11 mouse cellular contexts compared by ENCODE assay signal in genomic region chr13:23593051-23593770, GRCm38 (mm10). TPM values are rescaled to one million over a fixed set of nuclear protein-coding genes. Genes with fewer than 3 reads are reported as not detected.
DNase-seq lines count a peak whose midpoint lies in the region; ATAC-seq and TF ChIP-seq lines count a peak whose summit lies in the region.
"Had no signal": no experiment of that assay in that cellular context is flagged by ENCODE, and none has a peak within 500 bp of the region (broad histone marks: within the 10 kb centered on the region; RNA-seq: fewer than 3 reads in every experiment).

No protein-coding gene starts in this region.

- no peaks in the 10 kb centered on the region for H3K36me3 ChIP-seq in heart, embryonic 16.5 days (ENCODE audit: control insufficient read depth, insufficient read depth)
- H3K36me3 ChIP-seq in kidney, embryonic 15.5 days, result no peaks in the 10 kb centered on the region
- H3K36me3 ChIP-seq in liver, postnatal 0 days (replicated peaks; ENCODE audit: insufficient read depth, low read length), result no peaks in the 10 kb centered on the region

- DNase-seq in heart, postnatal 10 days, result no peak
- DNase-seq in MEL-GATA-1-ER (ENCODE audit: extremely low read depth, low read depth), result peak; percentile 59
- no peak for DNase-seq in liver, postnatal 0 days
- DNase-seq in left cerebral cortex, postnatal 25 days (ENCODE audit: low spot score in 2 of 2), result no peak
- DNase-seq in adrenal gland, adult 18-20 months (ENCODE audit: low spot score in 2 of 2), result no peak
- no peak for DNase-seq in spleen, postnatal 10 days (ENCODE audit: low spot score in 2 of 2)
- DNase-seq: adrenal gland, postnatal 25 days; gastrocnemius, postnatal 25 days had no signal

- no peak for TF ChIP-seq CTCF in liver, postnatal 0 days (IDR thresholded peaks at IDR 0.05; ENCODE audit: low read depth)

- 65% methylated on average over 5 of the region's 5 CpGs for WGBS in heart, embryonic 16.5 days
- 55% methylated on average over 5 of the region's 5 CpGs for WGBS in kidney, embryonic 15.5 days
- 19% methylated on average over 5 of the region's 5 CpGs for WGBS in liver, postnatal 0 days (ENCODE audit: insufficient replicate concordance)

- 0 out of 2 replicates have a peak, but pooled peaks cover 2% of the 10 kb centered on the region for H3K4me1 ChIP-seq in heart, embryonic 16.5 days (ENCODE audit: control insufficient read depth, insufficient read depth, low read length)
- H3K4me1 ChIP-seq in kidney, embryonic 15.5 days, result peaks cover 8% of the 10 kb centered on the region
- H3K4me1 ChIP-seq in liver, postnatal 0 days (ENCODE audit: insufficient read depth), result peaks cover 35% of the 10 kb centered on the region

- ATAC-seq in heart, embryonic 16.5 days (replicated peaks; ENCODE audit: extremely low read depth, insufficient read depth, low FRiP score), result no peak
- peak; percentile 54; the same call in 1 of the 2 replicates for ATAC-seq in kidney, embryonic 15.5 days (replicated peaks; ENCODE audit: low FRiP score)
- ATAC-seq in liver, postnatal 0 days, result no peak

- H3K4me3 ChIP-seq in heart, embryonic 16.5 days (ENCODE audit: low read length), result no peak overlapping the region
- no peak overlapping the region for H3K4me3 ChIP-seq in kidney, embryonic 15.5 days (replicated peaks)
- H3K4me3 ChIP-seq in liver, postnatal 0 days (ENCODE audit: low read depth, low read length), result no peak overlapping the region
- H3K4me3 ChIP-seq: left cerebral cortex, adult 2 months had no signal

- H3K9ac ChIP-seq in heart, embryonic 16.5 days (ENCODE audit: low read length), result no peak overlapping the region
- no peak overlapping the region for H3K9ac ChIP-seq in kidney, embryonic 15.5 days
- 0 out of 2 replicates have a peak overlapping the region, but pooled peaks have one; percentile 42 for H3K9ac ChIP-seq in liver, postnatal 0 days (replicated peaks)

- intact Hi-C loops in heart, postnatal 10 days (cut with DNase I), result loop anchor here (10.0 kb wide), 1 partner anchor 228 kb away; the partner anchor contains the start of gene Zfp322a
- intact Hi-C loops in left cerebral cortex, postnatal 25 days (cut with DNase I), result no loop called here

- no peak overlapping the region for H3K4me2 ChIP-seq in heart, embryonic 16.5 days (ENCODE audit: low read depth, low read length)
- H3K4me2 ChIP-seq in kidney, embryonic 15.5 days, result no peak overlapping the region
- peak overlapping the region; percentile 24 for H3K4me2 ChIP-seq in liver, postnatal 0 days (ENCODE audit: low read depth, low read length)

- no peaks in the 10 kb centered on the region for H3K27me3 ChIP-seq in heart, embryonic 16.5 days (ENCODE audit: control insufficient read depth, insufficient read depth, low read length)
- H3K27me3 ChIP-seq in kidney, embryonic 15.5 days, result no peaks in the 10 kb centered on the region
- no peaks in the 10 kb centered on the region for H3K27me3 ChIP-seq in liver, postnatal 0 days (ENCODE audit: insufficient read depth, low read length)

- no peak for TF ChIP-seq EP300 in liver, postnatal 0 days (IDR thresholded peaks at IDR 0.05; ENCODE audit: low read depth)

- H3K27ac ChIP-seq in heart, embryonic 16.5 days (ENCODE audit: low read length), result peak overlapping the region; percentile 80
- H3K27ac ChIP-seq in kidney, embryonic 15.5 days, result peak overlapping the region; percentile 88
- H3K27ac ChIP-seq in liver, postnatal 0 days (ENCODE audit: low read depth), result peak overlapping the region; percentile 78
- H3K27ac ChIP-seq: left cerebral cortex, adult 2 months had no signal

- no peaks in the 10 kb centered on the region for H3K9me3 ChIP-seq in heart, embryonic 16.5 days (replicated peaks; ENCODE audit: control insufficient read depth, low read length)
- no peaks in the 10 kb centered on the region for H3K9me3 ChIP-seq in kidney, embryonic 15.5 days (replicated peaks)
- H3K9me3 ChIP-seq in liver, postnatal 0 days (ENCODE audit: low read length), result no peaks in the 10 kb centered on the region

RNA-seq across cellular contexts. Expression of gene Hist1h4d, which starts 11.8 kb away (rescaled TPM):
- polyA plus RNA-seq in heart, embryonic 16.5 days (2015; fragmentation: Nextera tagmentation; extraction: Ambion mirVana), result 48.7 and 49.1 TPM in 2 replicates
- total RNA-seq in heart, postnatal 10 days (2021), result 100 to 1,000 TPM; 167 to 189 TPM
- 123 and 142 TPM in 2 replicates for polyA plus RNA-seq in kidney, embryonic 15.5 days (2015; fragmentation: Nextera tagmentation; extraction: Ambion mirVana)
- 89.1 and 94.3 TPM in 2 replicates for polyA plus RNA-seq in liver, postnatal 0 days (2015; fragmentation: Nextera tagmentation; extraction: Ambion mirVana)
- 100 to 1,000 TPM; 121 to 160 TPM for total RNA-seq in left cerebral cortex, postnatal 25 days (2021)
- 100 to 1,000 TPM; 125 to 153 TPM for total RNA-seq in adrenal gland, adult 18-20 months (2021)

RNA-seq across cellular contexts. Expression of gene Hist1h3d, which starts 17.6 kb away (rescaled TPM):
- polyA plus RNA-seq in heart, embryonic 16.5 days (2015; fragmentation: Nextera tagmentation; extraction: Ambion mirVana), result 1.4 and 1.8 TPM in 2 replicates
- total RNA-seq in heart, postnatal 10 days (2021), result 10 to 100 TPM; 26.2 to 30.6 TPM
- 6.5 and 7.5 TPM in 2 replicates for polyA plus RNA-seq in kidney, embryonic 15.5 days (2015; fragmentation: Nextera tagmentation; extraction: Ambion mirVana)
- 4.7 and 5.8 TPM in 2 replicates for polyA plus RNA-seq in liver, postnatal 0 days (2015; fragmentation: Nextera tagmentation; extraction: Ambion mirVana)
- 10 to 100 TPM in 1 of 2 experiments, 1 to 10 TPM in 1; 7.2 to 10.5 TPM for total RNA-seq in left cerebral cortex, postnatal 25 days (2021)
- 1 to 10 TPM; 3.2 to 3.9 TPM for total RNA-seq in adrenal gland, adult 18-20 months (2021)

RNA-seq across cellular contexts. Expression of gene Hist1h2ad, which starts 19.0 kb away (rescaled TPM):
- polyA plus RNA-seq in heart, embryonic 16.5 days (2015; fragmentation: Nextera tagmentation; extraction: Ambion mirVana), result 1.2 and 1.8 TPM in 2 replicates
- 10 to 100 TPM; 32.3 to 37.7 TPM for total RNA-seq in heart, postnatal 10 days (2021)
- 3.6 TPM in 2 replicates for polyA plus RNA-seq in kidney, embryonic 15.5 days (2015; fragmentation: Nextera tagmentation; extraction: Ambion mirVana)
- 2.0 and 2.6 TPM in 2 replicates for polyA plus RNA-seq in liver, postnatal 0 days (2015; fragmentation: Nextera tagmentation; extraction: Ambion mirVana)
- 1 to 10 TPM; 9.0 to 9.1 TPM for total RNA-seq in left cerebral cortex, postnatal 25 days (2021)
- total RNA-seq in adrenal gland, adult 18-20 months (2021), result 1 to 10 TPM; 5.6 to 6.1 TPM

RNA-seq across cellular contexts. Expression of gene Hist1h2bf, which starts 19.2 kb away (rescaled TPM):
- 0.37 and 2.4 TPM in 2 replicates for polyA plus RNA-seq in heart, embryonic 16.5 days (2015; fragmentation: Nextera tagmentation; extraction: Ambion mirVana)
- 100 to 1,000 TPM; 116 to 129 TPM for total RNA-seq in heart, postnatal 10 days (2021)
- 6.0 and 6.9 TPM in 2 replicates for polyA plus RNA-seq in kidney, embryonic 15.5 days (2015; fragmentation: Nextera tagmentation; extraction: Ambion mirVana)
- 2.9 and 5.8 TPM in 2 replicates for polyA plus RNA-seq in liver, postnatal 0 days (2015; fragmentation: Nextera tagmentation; extraction: Ambion mirVana)
- total RNA-seq in left cerebral cortex, postnatal 25 days (2021), result 10 to 100 TPM; 25.7 to 29.4 TPM
- total RNA-seq in adrenal gland, adult 18-20 months (2021), result 10 to 100 TPM; 15.9 to 21.9 TPM

RNA-seq across cellular contexts. Expression of gene Hist1h2bg, which starts 22.0 kb away (rescaled TPM):
- 4.2 and 5.1 TPM in 2 replicates for polyA plus RNA-seq in heart, embryonic 16.5 days (2015; fragmentation: Nextera tagmentation; extraction: Ambion mirVana)
- 100 to 1,000 TPM; 285 to 300 TPM for total RNA-seq in heart, postnatal 10 days (2021)
- 10.6 and 10.9 TPM in 2 replicates for polyA plus RNA-seq in kidney, embryonic 15.5 days (2015; fragmentation: Nextera tagmentation; extraction: Ambion mirVana)
- polyA plus RNA-seq in liver, postnatal 0 days (2015; fragmentation: Nextera tagmentation; extraction: Ambion mirVana), result 6.1 and 7.8 TPM in 2 replicates
- 10 to 100 TPM; 82.4 to 88.3 TPM for total RNA-seq in left cerebral cortex, postnatal 25 days (2021)
- total RNA-seq in adrenal gland, adult 18-20 months (2021), result 10 to 100 TPM; 54.4 to 56.8 TPM
